Mouse (Mus musculus): Measurements from ENCODE around the gene Asap3.

GRCm38 (mm10) chr4:136176022-136176552 is 30.1 kb upstream of the Asap3 start:
- TF ChIP-seq CTCF (IDR thresholded peaks at IDR 0.05; ENCODE audit: insufficient read depth, low read length), result no peak
- TF ChIP-seq POLR2A (IDR thresholded peaks at IDR 0.05; ENCODE audit: borderline replicate concordance, extremely low read depth, low read depth, low read length), result no peak
